Comparison of ENCODE assay signal across 13 mouse cellular contexts in the genomic region with DNA sequence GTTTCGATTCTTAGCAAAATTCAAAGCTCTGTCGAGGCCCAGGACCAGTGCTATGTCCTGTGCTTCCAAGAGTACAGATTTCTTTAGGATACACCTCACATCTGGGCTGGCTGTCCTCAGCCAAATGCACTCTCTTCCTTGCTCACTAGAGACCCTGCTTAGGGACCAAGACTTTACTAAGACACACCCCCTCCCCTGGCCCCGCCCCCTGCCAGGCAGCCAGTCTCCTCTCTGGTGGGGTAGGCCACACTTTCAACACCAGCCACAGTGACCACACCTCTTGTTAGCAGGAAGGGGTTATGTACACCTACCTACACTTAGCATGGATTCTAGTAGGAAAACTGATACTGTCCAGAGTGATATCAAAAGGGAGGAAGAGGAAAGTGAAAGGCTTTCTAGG.
DNase-seq lines count a peak whose midpoint lies in the region; ATAC-seq and TF ChIP-seq lines count a peak whose summit lies in the region.
"Had no signal": no experiment of that assay in that cellular context is flagged by ENCODE, and none has a peak within 500 bp of the region (broad histone marks: within the 10 kb centered on the region; RNA-seq: fewer than 3 reads in every experiment).

No protein-coding gene starts in this region.

- no peak overlapping the region for H3K4me3 ChIP-seq in embryonic facial prominence, embryonic 11.5 days (ENCODE audit: low read depth, low read length)
- no peak overlapping the region for H3K4me3 ChIP-seq in embryonic facial prominence, embryonic 10.5 days
- H3K4me3 ChIP-seq in heart, embryonic 16.5 days (ENCODE audit: low read length), result no peak overlapping the region
- H3K4me3 ChIP-seq in midbrain, postnatal 0 days (ENCODE audit: low read depth, low read length), result no peak overlapping the region
- H3K4me3 ChIP-seq in midbrain, embryonic 11.5 days (ENCODE audit: low read depth, low read length), result no peak overlapping the region
- H3K4me3 ChIP-seq in stomach, postnatal 0 days (ENCODE audit: low read depth, low read length), result no peak overlapping the region
- H3K4me3 ChIP-seq: forebrain, embryonic 10.5 days had no signal

- H3K4me1 ChIP-seq in embryonic facial prominence, embryonic 11.5 days (ENCODE audit: control insufficient read depth, insufficient read depth, low read length), result no peaks in the 10 kb centered on the region
- peaks cover 16% of the 10 kb centered on the region for H3K4me1 ChIP-seq in embryonic facial prominence, embryonic 10.5 days
- peaks cover 74% of the 10 kb centered on the region for H3K4me1 ChIP-seq in heart, embryonic 16.5 days (ENCODE audit: control insufficient read depth, insufficient read depth, low read length)
- H3K4me1 ChIP-seq in midbrain, postnatal 0 days (ENCODE audit: insufficient read depth, low read length), result 0 out of 2 replicates have a peak, but pooled peaks cover 2% of the 10 kb centered on the region
- no peaks in the 10 kb centered on the region for H3K4me1 ChIP-seq in midbrain, embryonic 11.5 days (ENCODE audit: control insufficient read depth, insufficient read depth, low read length)
- H3K4me1 ChIP-seq in stomach, postnatal 0 days (replicated peaks; ENCODE audit: control insufficient read depth, insufficient read depth), result no peaks in the 10 kb centered on the region

- no peak overlapping the region for H3K4me2 ChIP-seq in embryonic facial prominence, embryonic 11.5 days (ENCODE audit: low read depth, low read length)
- peak overlapping the region; percentile 28; the same call in 1 of the 2 replicates for H3K4me2 ChIP-seq in heart, embryonic 16.5 days (ENCODE audit: low read depth, low read length)
- no peak overlapping the region for H3K4me2 ChIP-seq in midbrain, postnatal 0 days (ENCODE audit: low read depth, low read length, poor library complexity, severe bottlenecking)
- H3K4me2 ChIP-seq in midbrain, embryonic 11.5 days, result no peak overlapping the region
- no peak overlapping the region for H3K4me2 ChIP-seq in stomach, postnatal 0 days (replicated peaks; ENCODE audit: low read depth)

- no peak for TF ChIP-seq EP300 in stomach, postnatal 0 days (optimal IDR thresholded peaks at IDR 0.05)

- H3K27me3 ChIP-seq in embryonic facial prominence, embryonic 11.5 days (ENCODE audit: control insufficient read depth, insufficient read depth, low read length), result no peaks in the 10 kb centered on the region
- no peaks in the 10 kb centered on the region for H3K27me3 ChIP-seq in embryonic facial prominence, embryonic 10.5 days (replicated peaks; ENCODE audit: low read depth, poor library complexity, severe bottlenecking)
- no peaks in the 10 kb centered on the region for H3K27me3 ChIP-seq in heart, embryonic 16.5 days (ENCODE audit: control insufficient read depth, insufficient read depth, low read length)
- H3K27me3 ChIP-seq in midbrain, postnatal 0 days (ENCODE audit: insufficient read depth, low read length), result no peaks in the 10 kb centered on the region
- H3K27me3 ChIP-seq in midbrain, embryonic 11.5 days (ENCODE audit: control insufficient read depth, insufficient read depth, low read length), result no peaks in the 10 kb centered on the region
- H3K27me3 ChIP-seq in stomach, postnatal 0 days (ENCODE audit: control insufficient read depth, insufficient read depth, low read length), result no peaks in the 10 kb centered on the region
- H3K27me3 ChIP-seq: Patski had no signal

- no peak for DNase-seq in embryonic facial prominence, embryonic 11.5 days (ENCODE audit: low spot score)
- no peak for DNase-seq in embryonic facial prominence, embryonic 10.5 days (ENCODE audit: low spot score)
- no peak for DNase-seq in heart, postnatal 36 days
- DNase-seq in midbrain, postnatal 0 days (ENCODE audit: low spot score), result no peak
- DNase-seq in midbrain, embryonic 11.5 days (ENCODE audit: low spot score, missing footprints), result no peak
- DNase-seq in stomach, postnatal 0 days (ENCODE audit: low spot score), result no peak
- DNase-seq: adrenal gland, postnatal 36 days; kidney, postnatal 36 days; right cerebral cortex, postnatal 14 days had no signal

- H3K9ac ChIP-seq in embryonic facial prominence, embryonic 11.5 days (replicated peaks; ENCODE audit: low read length), result no peak overlapping the region
- no peak overlapping the region; the same call in 1 of the 2 replicates for H3K9ac ChIP-seq in heart, embryonic 16.5 days (ENCODE audit: low read length)
- no peak overlapping the region for H3K9ac ChIP-seq in midbrain, postnatal 0 days (replicated peaks; ENCODE audit: low read length, poor library complexity, severe bottlenecking)
- no peak overlapping the region for H3K9ac ChIP-seq in midbrain, embryonic 11.5 days (ENCODE audit: low read length)
- H3K9ac ChIP-seq in stomach, postnatal 0 days (ENCODE audit: low read length), result no peak overlapping the region

- TF ChIP-seq CTCF in midbrain, postnatal 0 days (IDR thresholded peaks at IDR 0.05), result no peak
- TF ChIP-seq CTCF in stomach, postnatal 0 days (IDR thresholded peaks at IDR 0.05; ENCODE audit: low read depth), result no peak

- no peak overlapping the region for H3K27ac ChIP-seq in embryonic facial prominence, embryonic 11.5 days (replicated peaks; ENCODE audit: low read depth, low read length)
- no peak overlapping the region for H3K27ac ChIP-seq in embryonic facial prominence, embryonic 10.5 days (replicated peaks)
- peak overlapping the region; percentile 91 for H3K27ac ChIP-seq in heart, embryonic 16.5 days (ENCODE audit: low read length)
- H3K27ac ChIP-seq in midbrain, postnatal 0 days (ENCODE audit: low read depth, low read length), result no peak overlapping the region
- H3K27ac ChIP-seq in midbrain, embryonic 11.5 days (ENCODE audit: low read depth, low read length), result no peak overlapping the region
- no peak overlapping the region for H3K27ac ChIP-seq in stomach, postnatal 0 days (replicated peaks)
- H3K27ac ChIP-seq: forebrain, embryonic 10.5 days had no signal

- ATAC-seq in embryonic facial prominence, embryonic 11.5 days (replicated peaks; ENCODE audit: insufficient number of reproducible peaks, low FRiP score, low TSS enrichment, low read depth), result peak; percentile 54; the same call in 1 of the 2 replicates
- ATAC-seq in heart, embryonic 16.5 days (replicated peaks; ENCODE audit: extremely low read depth, insufficient read depth, low FRiP score), result no peak
- ATAC-seq in midbrain, postnatal 0 days (ENCODE audit: low FRiP score), result peak; percentile 50; the same call in 1 of the 2 replicates
- ATAC-seq in midbrain, embryonic 11.5 days (ENCODE audit: low FRiP score), result no peak
- peak; percentile 56; the same call in 1 of the 2 replicates for ATAC-seq in stomach, postnatal 0 days (ENCODE audit: low FRiP score, low TSS enrichment)
- ATAC-seq: midbrain, embryonic 16.5 days; Patski had no signal

- 75% methylated on average over 3 of the region's 3 CpGs for WGBS in embryonic facial prominence, embryonic 11.5 days
- 72% methylated on average over 3 of the region's 3 CpGs for WGBS in embryonic facial prominence, embryonic 10.5 days
- WGBS in heart, embryonic 16.5 days, result 65% methylated on average over 3 of the region's 3 CpGs
- WGBS in midbrain, postnatal 0 days, result 90% methylated on average over 3 of the region's 3 CpGs
- WGBS in midbrain, embryonic 11.5 days, result 74% methylated on average over 3 of the region's 3 CpGs
- 82% methylated on average over 3 of the region's 3 CpGs for WGBS in stomach, postnatal 0 days

- intact Hi-C loops in heart, postnatal 36 days (cut with DNase I), result no loop called here

- H3K9me3 ChIP-seq in embryonic facial prominence, embryonic 11.5 days (replicated peaks; ENCODE audit: control insufficient read depth, low read length), result no peaks in the 10 kb centered on the region
- no peaks in the 10 kb centered on the region for H3K9me3 ChIP-seq in embryonic facial prominence, embryonic 10.5 days
- no peaks in the 10 kb centered on the region for H3K9me3 ChIP-seq in heart, embryonic 16.5 days (replicated peaks; ENCODE audit: control insufficient read depth, low read length)
- H3K9me3 ChIP-seq in midbrain, postnatal 0 days (ENCODE audit: low read length), result no peaks in the 10 kb centered on the region
- no peaks in the 10 kb centered on the region for H3K9me3 ChIP-seq in midbrain, embryonic 11.5 days (ENCODE audit: control insufficient read depth, low read length)
- no peaks in the 10 kb centered on the region for H3K9me3 ChIP-seq in stomach, postnatal 0 days (ENCODE audit: control insufficient read depth, low read length)
- H3K9me3 ChIP-seq: forebrain, embryonic 10.5 days had no signal

- no peaks in the 10 kb centered on the region for H3K36me3 ChIP-seq in embryonic facial prominence, embryonic 11.5 days (replicated peaks; ENCODE audit: control insufficient read depth, insufficient read depth, low read depth, low read length)
- H3K36me3 ChIP-seq in embryonic facial prominence, embryonic 10.5 days (replicated peaks), result no peaks in the 10 kb centered on the region
- no peaks in the 10 kb centered on the region for H3K36me3 ChIP-seq in heart, embryonic 16.5 days (ENCODE audit: control insufficient read depth, insufficient read depth)
- no peaks in the 10 kb centered on the region for H3K36me3 ChIP-seq in midbrain, postnatal 0 days (ENCODE audit: insufficient read depth, low read length)
- no peaks in the 10 kb centered on the region for H3K36me3 ChIP-seq in midbrain, embryonic 11.5 days (ENCODE audit: control insufficient read depth, insufficient read depth, low read length)
- H3K36me3 ChIP-seq in stomach, postnatal 0 days (ENCODE audit: control insufficient read depth, insufficient read depth, low read length), result no peaks in the 10 kb centered on the region
- H3K36me3 ChIP-seq: forebrain, embryonic 10.5 days had no signal

Comparison
In these comparisons a context has a peak if more than half of its experiments do, and no peak if none do; other contexts are left out.
1. ATAC-seq: peak in embryonic facial prominence, embryonic 11.5 days (single experiment), midbrain, postnatal 0 days (single experiment) and stomach, postnatal 0 days (single experiment); none in heart, embryonic 16.5 days (single experiment) and midbrain, embryonic 11.5 days (single experiment).